Mouse (Mus musculus): Measurements from ENCODE around the gene Bhmt. TPM values are rescaled to one million over a fixed set of nuclear protein-coding genes. Genes with fewer than 3 reads are reported as not detected.

The Bhmt gene
- total RNA-seq (2021) = not detected
- long read RNA-seq, experiment 1 = 0 reads
- long read RNA-seq, experiment 2 = 0 reads

GRCm38 (mm10) chr13:93637282-93638245 is at the start of gene Bhmt:
TSS of gene Bhmt (minus strand) at chr13:93637961.
- TF ChIP-seq CTCF (conservative IDR thresholded peaks at IDR 0.05) = no peak

GRCm38 (mm10) chr13:93687321-93687720 is 49.6 kb upstream of the Bhmt start:
- Histone ChIP-seq H3K4me3 (no peak overlapping the region), H3K27ac (peak overlapping the region; percentile 69)
- no peak for DNase-seq (ENCODE audit: low spot score in 2 of 2)
- TF ChIP-seq CTCF (conservative IDR thresholded peaks at IDR 0.05) = no peak

More at GRCm38 (mm10) chr13:93637282-93638245, at the start of gene Bhmt:
- no peak for DNase-seq (ENCODE audit: low spot score in 2 of 2)
- Histone ChIP-seq H3K4me3 (no peak within 1 kb of the TSS), H3K27ac (no peak within 1 kb of the TSS)

- no peak for TF ChIP-seq CTCF (conservative IDR thresholded peaks at IDR 0.05)
- no peak overlapping the region for H3K27ac ChIP-seq
- H3K4me3 ChIP-seq = no peak overlapping the region
- no peak for DNase-seq (ENCODE audit: low spot score in 2 of 2)
Measured at GRCm38 (mm10) chr13:93685226-93685625, 47.5 kb upstream of the Bhmt start.

- TF ChIP-seq CTCF (conservative IDR thresholded peaks at IDR 0.05) = no peak
- Histone ChIP-seq H3K4me3 (no peak overlapping the region), H3K27ac (no peak overlapping the region)
- no peak for DNase-seq (ENCODE audit: low spot score in 2 of 2)
Measured at GRCm38 (mm10) chr13:93683336-93683735, 45.6 kb upstream of the Bhmt start.

- Histone ChIP-seq H3K4me3 (no peak overlapping the region), H3K27ac (no peak overlapping the region)
- no peak for DNase-seq (ENCODE audit: low spot score in 2 of 2)
- no peak for TF ChIP-seq CTCF (conservative IDR thresholded peaks at IDR 0.05)
Measured at GRCm38 (mm10) chr13:93676864-93677263, 39.1 kb upstream of the Bhmt start.

GRCm38 (mm10) chr13:93674131-93674561 is 36.4 kb upstream of the Bhmt start, which contains the start of the genes Bhmt2 and Dmgdh:
TSS of gene Bhmt2 (minus strand) at chr13:93674302.
TSS of gene Dmgdh (plus strand) at chr13:93674433.
- Histone ChIP-seq H3K27ac (no peak within 1 kb of the TSS), H3K4me3 (no peak within 1 kb of the TSS)
- no peak for DNase-seq (ENCODE audit: low spot score in 2 of 2)
- TF ChIP-seq CTCF (conservative IDR thresholded peaks at IDR 0.05) = no peak

GRCm38 (mm10) chr13:93673296-93673695 is 35.5 kb upstream of the Bhmt start:
- DNase-seq (ENCODE audit: low spot score in 2 of 2) = no peak
- Histone ChIP-seq H3K27ac (no peak overlapping the region), H3K4me3 (no peak overlapping the region)
- TF ChIP-seq CTCF (conservative IDR thresholded peaks at IDR 0.05) = no peak

- DNase-seq (ENCODE audit: low spot score in 2 of 2) = no peak
- no peak overlapping the region for H3K4me3 ChIP-seq
- TF ChIP-seq CTCF (conservative IDR thresholded peaks at IDR 0.05) = no peak
- H3K27ac ChIP-seq = no peak overlapping the region
Measured at GRCm38 (mm10) chr13:93672371-93672770, 34.6 kb upstream of the Bhmt start.

- DNase-seq (ENCODE audit: low spot score in 2 of 2) = peak; percentile 18
- H3K27ac ChIP-seq = no peak overlapping the region
- no peak overlapping the region for H3K4me3 ChIP-seq
- TF ChIP-seq CTCF (conservative IDR thresholded peaks at IDR 0.05) = no peak
Measured at GRCm38 (mm10) chr13:93667586-93667985, 29.8 kb upstream of the Bhmt start.

GRCm38 (mm10) chr13:93657941-93658340 is 20.2 kb upstream of the Bhmt start:
- no peak for TF ChIP-seq CTCF (conservative IDR thresholded peaks at IDR 0.05)
- Histone ChIP-seq H3K27ac (no peak overlapping the region), H3K4me3 (no peak overlapping the region)
- no peak for DNase-seq (ENCODE audit: low spot score in 2 of 2)

- no peak for TF ChIP-seq CTCF (conservative IDR thresholded peaks at IDR 0.05)
- no peak overlapping the region for H3K27ac ChIP-seq
- no peak for DNase-seq (ENCODE audit: low spot score in 2 of 2)
- H3K4me3 ChIP-seq = no peak overlapping the region
Measured at GRCm38 (mm10) chr13:93653382-93653781, 15.6 kb upstream of the Bhmt start.

GRCm38 (mm10) chr13:93648387-93649130 is 10.8 kb upstream of the Bhmt start:
- TF ChIP-seq CTCF (conservative IDR thresholded peaks at IDR 0.05) = no peak
- H3K27ac ChIP-seq = no peak overlapping the region
- H3K4me3 ChIP-seq = no peak overlapping the region
- DNase-seq (ENCODE audit: low spot score in 2 of 2) = no peak

- H3K27ac ChIP-seq = no peak overlapping the region
- DNase-seq (ENCODE audit: low spot score in 2 of 2) = no peak
- no peak overlapping the region for H3K4me3 ChIP-seq
- no peak for TF ChIP-seq CTCF (conservative IDR thresholded peaks at IDR 0.05)
Measured at GRCm38 (mm10) chr13:93639636-93640035, 1.9 kb upstream of the Bhmt start.
